18 mouse cellular contexts compared by ENCODE assay signal in the genomic region with DNA sequence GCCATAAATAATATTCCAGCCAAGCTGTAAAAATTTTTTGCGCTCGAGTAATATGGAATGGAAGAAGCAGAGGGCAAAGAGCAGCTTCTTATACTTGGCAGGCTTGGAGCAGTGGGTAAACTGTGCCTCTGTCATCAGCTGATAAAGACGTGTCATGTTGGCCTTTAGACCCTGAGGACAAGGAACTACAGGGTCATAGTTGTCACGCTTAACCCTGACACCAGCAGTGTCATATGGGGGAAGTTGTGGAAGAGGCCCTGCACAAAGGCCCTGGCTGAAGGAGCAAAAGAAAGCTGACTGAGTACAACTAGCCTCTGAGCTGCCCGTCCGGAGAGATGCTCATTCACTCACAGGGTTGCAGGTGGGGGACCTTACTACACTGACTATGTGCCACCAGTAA.
"Had no signal": no experiment of that assay in that cellular context is flagged by ENCODE, and none has a peak within 500 bp of the region (broad histone marks: within the 10 kb centered on the region; RNA-seq: fewer than 3 reads in every experiment).

No protein-coding gene starts in this region.

- ATAC-seq: lung, postnatal 0 days; midbrain, embryonic 15.5 days had no signal

- DNase-seq: kidney, adult 11 months; kidney, adult 8-10 months; kidney, postnatal 14 days; layer of hippocampus, adult 9-11 months; liver, embryonic 13.5 days; lung, embryonic 14.5 days; retina, postnatal 1 day; right cerebral cortex, postnatal 25 days; thymus, adult 18-20 months; thymus, postnatal 36 days had no signal

- H3K4me2 ChIP-seq: limb, embryonic 13.5 days; liver, embryonic 13.5 days; lung, embryonic 14.5 days; midbrain, embryonic 12.5 days; midbrain, embryonic 15.5 days; neural tube, embryonic 13.5 days had no signal

- H3K27ac ChIP-seq: layer of hippocampus, adult 2 months; limb, embryonic 10.5 days; limb, embryonic 13.5 days; liver, embryonic 13.5 days; midbrain, embryonic 12.5 days; midbrain, embryonic 15.5 days; neural tube, embryonic 13.5 days had no signal

- H3K4me3 ChIP-seq: layer of hippocampus, adult 2 months; limb, embryonic 10.5 days; limb, embryonic 13.5 days; liver, embryonic 13.5 days; midbrain, embryonic 12.5 days; midbrain, embryonic 15.5 days; myocyte; neural tube, embryonic 13.5 days had no signal

- H3K9ac ChIP-seq: limb, embryonic 13.5 days; liver, embryonic 13.5 days; lung, embryonic 14.5 days; midbrain, embryonic 12.5 days; midbrain, embryonic 15.5 days; neural tube, embryonic 13.5 days had no signal

- H3K36me3 ChIP-seq: limb, embryonic 10.5 days; limb, embryonic 13.5 days; liver, embryonic 13.5 days; midbrain, embryonic 12.5 days; midbrain, embryonic 15.5 days; neural tube, embryonic 13.5 days had no signal

- H3K9me3 ChIP-seq: limb, embryonic 10.5 days; limb, embryonic 13.5 days; liver, embryonic 13.5 days; midbrain, embryonic 12.5 days; midbrain, embryonic 15.5 days; neural tube, embryonic 13.5 days had no signal
